Mouse (Mus musculus): Measurements from ENCODE around the gene Ppp1ca.

GRCm38 (mm10) chr19:4232651-4233050 is 40.8 kb downstream of the Ppp1ca start:
- TF ChIP-seq CTCF (IDR thresholded peaks at IDR 0.05; ENCODE audit: low read depth, low read length) (no peak), TAL1 (conservative IDR thresholded peaks at IDR 0.05; ENCODE audit: low read depth, low read length) (no peak), GATA1 (IDR thresholded peaks at IDR 0.05; ENCODE audit: borderline replicate concordance, low read length) (no peak), POLR2AphosphoS5 (IDR thresholded peaks at IDR 0.05; ENCODE audit: insufficient replicate concordance, low read depth, low read length) (no peak), GATA2 (IDR thresholded peaks at IDR 0.05; ENCODE audit: borderline replicate concordance, low read depth, low read length) (no peak)

Data from G1E (cell line).